Mouse (Mus musculus) frontal cortex, postnatal 14 days (tissue): ENCODE results near the gene Ttyh1.
A peak's percentile ranks its signal among the peaks of the same experiment; 100 is the strongest.

Experiments used
- DNase-seq, 2 experiments: peaks; one replicate each; pipeline ENCODE4 v3.0.0; 2022; ENCODE audit warnings: low spot score in 2 of 2

Ttyh1 gene

DNA sequence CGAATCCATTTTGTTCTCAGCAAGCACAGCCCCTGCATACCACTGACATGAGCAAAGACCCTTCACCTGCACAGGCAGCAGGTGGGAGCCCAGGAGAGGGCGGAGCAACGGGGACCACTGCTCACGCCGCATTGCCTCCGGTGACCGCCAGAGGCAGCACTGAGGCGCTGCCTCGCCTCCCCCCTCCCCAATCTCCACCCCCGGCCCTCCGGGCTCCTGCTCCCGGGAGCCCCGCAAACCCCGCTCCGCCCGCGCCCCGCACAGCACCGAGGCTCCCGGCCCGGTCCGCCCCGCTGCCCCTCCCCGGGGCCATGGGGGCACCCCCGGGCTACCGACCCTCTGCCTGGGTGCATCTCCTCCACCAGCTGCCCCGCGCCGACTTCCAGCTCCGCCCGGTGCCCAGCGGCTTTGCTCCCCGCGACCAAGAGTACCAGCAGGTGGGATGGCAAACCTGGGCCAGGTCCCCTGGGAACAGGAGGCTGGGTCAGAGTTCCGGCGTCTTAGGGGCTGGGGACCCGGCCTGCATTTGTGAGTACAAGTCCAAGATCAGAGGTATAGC is at the start of gene Ttyh1:
Ttyh1 (plus strand) TSS at position 65 of the 559 bp plus-strand sequence.
- peak in 1 of 2 experiments; percentile 68 for DNase-seq

DNA sequence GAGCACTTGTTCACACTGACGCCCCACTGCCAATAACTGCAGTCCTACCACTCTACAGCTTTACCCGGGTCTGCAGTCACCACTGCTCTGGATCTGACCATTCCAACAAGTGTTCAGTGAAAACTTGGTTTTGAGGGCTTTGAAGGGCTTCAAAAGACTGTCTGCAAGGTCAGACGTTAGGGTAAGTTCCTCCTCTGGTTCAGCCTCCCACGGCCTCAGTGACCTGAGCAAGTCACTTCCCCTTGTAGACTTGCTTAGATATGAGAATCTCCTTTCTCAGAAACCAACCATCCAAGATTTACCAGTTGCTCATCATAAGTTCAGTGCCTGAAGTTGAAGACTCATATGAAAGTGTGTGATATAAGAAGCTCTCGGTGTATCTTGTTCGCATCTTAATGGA is 48.1 kb upstream of the Ttyh1 start:
- no peak for DNase-seq

GRCm38 (mm10) chr7:4073144-4073543 is 46.1 kb upstream of the Ttyh1 start:
- DNase-seq, result no peak

DNA sequence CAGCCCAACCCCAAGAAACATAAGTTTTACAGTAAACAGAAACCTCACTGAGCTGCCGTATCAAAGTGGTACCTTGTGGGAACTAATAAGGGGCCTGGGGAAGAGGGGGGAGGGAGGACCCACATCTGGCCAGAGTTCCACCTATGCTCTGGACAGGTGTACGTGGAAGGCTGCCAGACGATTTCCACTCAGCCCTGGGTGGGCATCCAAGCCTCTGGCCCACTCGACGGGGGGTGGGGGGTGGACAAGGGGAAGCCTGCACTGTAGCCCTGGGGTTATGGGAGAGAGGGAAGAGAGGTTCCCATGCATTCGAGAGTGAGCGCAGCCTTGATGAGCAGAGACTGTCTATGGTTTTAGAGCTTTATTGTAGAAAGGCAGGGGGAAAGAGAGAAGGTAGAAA is 39.7 kb upstream of the Ttyh1 start:
- no peak for DNase-seq

- DNase-seq, result no peak
These were observed 38.7 kb upstream of the Ttyh1 start for GRCm38 (mm10) chr7:4080552-4080951.

GRCm38 (mm10) chr7:4081706-4082105 is 37.5 kb upstream of the Ttyh1 start:
- no peak for DNase-seq

DNA sequence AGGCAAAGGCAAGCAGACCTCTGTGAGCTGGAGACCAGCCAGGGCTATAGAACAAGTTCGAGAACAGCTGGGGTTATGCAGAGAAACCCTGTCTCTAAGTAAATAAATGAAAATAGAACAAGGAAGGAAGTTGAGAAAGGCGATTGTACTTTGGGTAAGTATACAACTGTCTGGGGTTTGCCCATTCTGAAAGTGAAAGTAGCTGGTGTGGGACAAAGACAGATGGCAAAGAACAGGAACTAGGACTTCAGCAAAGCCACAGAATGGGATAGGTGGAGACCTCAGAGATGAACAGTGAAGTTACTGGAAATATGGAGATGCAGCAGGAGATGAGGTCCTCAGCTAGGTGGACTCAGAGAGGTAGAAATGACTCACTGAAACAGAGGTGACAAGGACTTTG is 36.4 kb upstream of the Ttyh1 start:
- DNase-seq, result no peak

GRCm38 (mm10) chr7:4084161-4084560 is 35.0 kb upstream of the Ttyh1 start:
- DNase-seq, result no peak

DNA sequence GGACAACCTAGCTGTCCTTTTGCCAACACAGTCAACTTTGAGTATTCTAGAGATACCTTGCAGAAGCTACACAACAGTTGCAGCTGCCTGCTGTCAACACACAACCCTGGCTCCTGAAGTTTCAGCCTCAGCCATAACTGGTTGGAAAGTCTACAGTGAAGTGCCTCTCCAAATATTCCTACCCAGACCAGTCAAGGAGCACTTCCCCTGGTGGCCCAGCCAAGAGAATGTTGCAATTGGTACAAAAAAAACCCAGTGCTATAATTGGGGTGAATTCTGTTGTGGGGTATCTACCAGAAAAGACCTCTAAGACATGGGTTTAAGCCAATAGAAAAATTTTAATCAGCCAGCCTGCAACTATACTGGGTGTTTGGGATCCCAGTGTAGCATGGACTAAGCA is 33.6 kb upstream of the Ttyh1 start:
- no peak for DNase-seq

DNA sequence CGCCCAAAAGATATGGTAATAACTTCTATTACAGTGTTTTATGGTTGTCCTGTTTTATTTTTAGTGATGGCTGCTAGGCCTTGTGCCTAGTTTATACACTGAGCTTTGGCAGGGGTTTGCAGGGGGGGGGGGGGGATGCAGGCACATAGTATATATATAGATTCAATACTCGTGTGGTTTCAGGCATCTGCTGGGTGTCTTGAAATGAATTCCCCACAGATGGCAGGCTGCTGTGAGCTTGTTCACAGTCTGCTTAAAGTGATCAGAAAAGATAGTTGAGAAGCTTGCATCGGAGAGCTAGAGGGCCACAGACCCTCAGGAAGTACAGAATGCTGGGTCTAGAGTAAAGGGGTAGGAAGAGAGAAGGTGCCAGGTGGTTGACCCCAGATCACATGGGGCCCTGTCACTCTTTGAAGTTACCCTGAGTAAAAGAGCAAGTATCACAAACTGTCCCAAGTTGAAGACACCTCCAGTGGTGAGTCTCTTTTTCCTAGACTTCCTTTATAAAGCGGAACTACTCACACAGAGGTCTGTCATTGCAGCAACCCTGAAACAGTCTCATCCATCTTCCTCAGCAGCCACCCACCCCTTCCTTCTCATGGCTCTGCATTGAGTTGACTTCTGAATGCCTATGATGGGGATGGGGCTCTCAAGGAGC is 31.8 kb upstream of the Ttyh1 start:
- peak; percentile 45 to 59 for DNase-seq

DNA sequence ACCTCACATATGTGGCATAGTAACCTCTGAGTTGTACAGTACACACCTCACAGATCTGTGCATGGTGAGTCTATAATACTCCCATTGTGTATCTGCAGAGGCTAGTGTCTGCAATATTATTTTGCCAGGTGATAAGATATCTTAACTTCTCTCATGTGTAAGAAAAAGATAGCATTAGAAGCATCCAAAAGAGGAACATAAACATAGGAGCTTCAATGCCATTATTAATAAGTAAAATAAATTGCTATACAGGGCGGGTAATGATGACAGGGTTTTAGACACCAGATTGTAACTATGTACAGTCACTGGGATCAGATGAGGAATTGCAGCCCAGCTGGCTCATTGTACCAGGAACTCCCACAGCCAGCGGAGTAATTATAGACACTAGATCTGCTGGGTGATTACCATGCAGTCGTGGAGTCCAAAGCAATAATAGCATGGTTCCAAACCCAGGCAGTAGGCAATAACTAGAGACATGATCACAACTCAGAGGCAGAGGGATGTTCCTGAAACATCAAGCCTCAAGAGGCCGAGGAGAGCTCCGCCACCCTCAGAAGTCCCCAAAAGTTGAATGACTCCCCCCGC is 31.2 kb upstream of the Ttyh1 start:
- peak in 1 of 2 experiments; percentile 27 for DNase-seq

- no peak for DNase-seq
These were observed 30.5 kb upstream of the Ttyh1 start for GRCm38 (mm10) chr7:4088679-4089078.

DNA sequence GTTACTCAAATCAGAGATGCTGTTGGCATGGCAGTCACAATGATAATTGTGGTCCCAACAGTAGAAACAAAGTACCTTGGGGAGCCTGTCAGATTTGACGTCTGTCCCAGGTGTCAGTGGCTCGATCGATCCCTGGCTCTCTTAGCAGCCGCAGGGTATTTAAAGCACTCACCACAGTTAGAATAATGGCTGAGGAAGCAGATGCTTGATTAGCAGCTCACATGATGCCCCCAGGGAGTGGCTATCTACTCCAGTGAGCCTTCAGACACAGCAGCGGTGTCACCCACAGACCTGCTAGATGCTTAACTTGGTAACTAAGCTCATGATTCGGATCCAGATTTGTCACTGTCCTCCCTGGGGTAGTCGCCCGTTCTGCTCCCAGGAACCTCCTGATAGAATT is 28.0 kb upstream of the Ttyh1 start:
- DNase-seq, result no peak

DNA sequence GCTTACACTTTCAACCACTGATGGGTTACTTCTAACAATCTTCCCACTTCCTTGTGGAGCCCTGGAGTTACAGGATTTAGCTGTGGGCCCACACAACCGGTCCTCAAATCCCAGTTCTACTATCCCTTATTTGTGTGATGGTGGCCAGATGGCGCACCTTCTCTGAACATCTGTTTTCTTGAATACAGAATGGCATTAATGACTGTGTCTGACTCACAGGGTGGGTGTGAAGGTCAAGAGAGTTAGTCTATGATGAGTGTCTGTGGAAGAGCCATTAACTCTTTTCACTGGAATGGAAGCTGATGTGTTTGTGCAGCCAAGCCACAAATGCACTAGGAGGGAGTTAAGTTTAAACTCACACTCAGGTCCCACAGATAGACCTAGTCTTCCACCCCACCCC is 20.9 kb upstream of the Ttyh1 start:
- DNase-seq, result no peak

GRCm38 (mm10) chr7:4098832-4099231 is 20.4 kb upstream of the Ttyh1 start:
- DNase-seq, result no peak

- no peak for DNase-seq
These were observed 18.1 kb upstream of the Ttyh1 start for GRCm38 (mm10) chr7:4101144-4101543.

- no peak for DNase-seq
These were observed 15.8 kb upstream of the Ttyh1 start for GRCm38 (mm10) chr7:4103411-4103810.

DNA sequence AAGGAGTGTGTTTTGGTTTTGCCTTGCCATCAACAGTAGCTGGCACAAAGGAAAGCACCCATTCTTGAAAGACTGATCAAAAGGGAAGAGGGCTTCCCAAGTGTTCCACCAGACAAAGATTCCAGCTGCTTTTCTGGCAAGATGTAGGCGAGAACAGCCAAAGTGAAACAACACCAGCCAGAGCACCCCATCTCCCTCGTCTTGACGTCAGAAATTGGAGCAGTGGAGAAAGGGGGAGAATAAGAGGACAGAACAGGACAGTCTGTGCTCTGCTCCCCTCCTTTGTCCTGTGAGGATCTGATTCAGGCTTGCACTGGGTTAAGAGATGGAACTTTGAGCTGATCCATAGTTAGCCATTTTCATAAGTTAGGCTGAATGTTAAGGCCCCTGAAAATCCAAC is 7.4 kb upstream of the Ttyh1 start:
- DNase-seq, result no peak

- DNase-seq, result no peak
These were observed 2.0 kb upstream of the Ttyh1 start for GRCm38 (mm10) chr7:4117050-4117814.

DNA sequence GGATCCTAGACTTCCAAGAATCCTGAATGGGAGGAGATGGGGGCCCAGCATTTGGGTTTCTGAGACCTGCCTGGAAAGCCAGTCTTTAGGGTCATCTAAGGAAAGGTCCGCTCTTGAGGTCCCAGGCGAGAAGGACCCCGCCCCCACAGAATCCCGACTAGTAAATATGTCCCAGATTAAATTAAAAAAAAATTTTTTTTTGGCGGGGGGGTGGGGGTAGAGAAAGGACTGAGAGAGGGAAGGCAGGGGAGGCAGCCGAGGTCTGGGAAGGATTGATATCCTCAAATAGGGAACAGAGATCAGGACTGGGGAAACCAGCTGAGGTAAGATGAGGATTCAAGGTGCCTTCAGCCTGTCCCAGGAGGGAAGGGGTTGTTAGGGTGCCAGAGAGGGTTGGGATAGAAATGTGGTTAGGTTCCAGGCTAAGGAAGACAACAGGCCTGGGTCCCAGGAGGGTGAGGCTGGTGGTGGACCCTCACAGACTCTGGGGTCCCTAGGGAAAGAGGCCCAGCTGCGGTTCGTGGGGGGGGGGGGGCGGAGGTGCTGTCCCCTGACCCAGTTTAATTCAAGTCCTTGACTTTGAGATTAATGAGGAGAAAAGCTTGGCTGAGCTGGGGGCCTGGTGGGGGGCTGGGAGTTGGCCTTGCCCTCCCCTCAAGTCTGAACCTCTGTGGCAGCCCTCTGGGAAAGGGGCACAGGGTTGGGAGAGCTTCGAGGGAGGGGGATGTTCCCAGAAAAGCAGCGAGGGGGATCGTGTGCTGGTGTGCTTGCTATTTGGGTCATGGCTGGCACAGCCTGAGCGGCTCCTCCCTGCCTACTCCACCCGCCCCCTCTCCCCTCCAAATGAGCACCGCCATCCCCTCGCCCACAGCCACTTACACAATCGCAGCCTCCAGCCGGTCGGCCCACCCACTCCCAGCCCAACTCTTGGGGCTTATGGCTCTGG is 1.0 kb downstream of the Ttyh1 start:
- peak in 1 of 2 experiments; percentile 49 for DNase-seq

GRCm38 (mm10) chr7:4122076-4122768 is 3.0 kb downstream of the Ttyh1 start:
- DNase-seq, result peak in 1 of 2 experiments; percentile 22
